Mouse (Mus musculus) cerebellum, adult 2 months (tissue): ENCODE data around the gene Katnal1. TPM values are rescaled to one million over a fixed set of nuclear protein-coding genes. Genes with fewer than 3 reads are reported as not detected.

Experiments used
- DNase-seq, 2 experiments: peaks; one replicate each; pipeline ENCODE4 v3.0.0; 2021
- H3K27ac ChIP-seq: fragments of 200-500 bp; 2 replicates; pipeline ENCODE4 v1.5.1; 2012; ENCODE audit warnings: low read length, control low read depth, inconsistent platforms; ENCODE audit not compliant: insufficient read depth
- H3K27me3 ChIP-seq: fragments of 200-500 bp; 2 replicates; pipeline ENCODE4 v1.6.1; 2012; ENCODE audit warnings: inconsistent platforms, mild to moderate bottlenecking, low read length, moderate library complexity; ENCODE audit not compliant: control insufficient read depth, insufficient read depth
- H3K4me1 ChIP-seq: fragments of 200-500 bp; 2 replicates; pipeline ENCODE4 v1.6.1; 2011; ENCODE audit warnings: low read length; ENCODE audit not compliant: control insufficient read depth, insufficient read depth
- H3K4me3 ChIP-seq: fragments of 200-500 bp; replicated peaks from 2 replicates; pipeline ENCODE3; 2011; ENCODE audit warnings: mild to moderate bottlenecking, low read depth, low read length, control low read depth; ENCODE audit not compliant: insufficient read depth
- CTCF ChIP-seq: fragments of 200-500 bp; IDR thresholded peaks from 2 replicates; pipeline ENCODE4 v1.5.1; 2011; ENCODE audit warnings: low read depth, mild to moderate bottlenecking, control low read depth, low read length, moderate library complexity, borderline replicate concordance; ENCODE audit not compliant: insufficient read depth
- POLR2A ChIP-seq: fragments of 200-500 bp; IDR thresholded peaks from 2 replicates; pipeline ENCODE4 v1.6.1; 2011; ENCODE audit warnings: low read length, control low read depth, borderline replicate concordance; ENCODE audit not compliant: insufficient read depth
- WGBS: fragments of 180-500 bp; shearing (Covaris S2); methylation state at CpG from one replicate; pipeline ENCODE4 v1.1.7; 2018; 5-methylcytosine and 5-hydroxymethylcytosine counted together
- polyA plus RNA-seq: library from polyadenylated mRNA; depleted of rRNA; stranded (reverse); fragments of >200 nt; gene quantifications from 2 replicates; pipeline ENCODE4 v1.2.3, GENCODE M21; 2012

Katnal1 gene
- polyA plus RNA-seq, 1 experiment, result 41.0 TPM

- no peak for DNase-seq
- no peak overlapping the region for H3K27ac ChIP-seq
- no peaks in the 10 kb centered on the region for H3K4me1 ChIP-seq
- no peak overlapping the region for H3K4me3 ChIP-seq
- no peak for TF ChIP-seq POLR2A
- no peaks in the 10 kb centered on the region for H3K27me3 ChIP-seq
- 79% methylated on average over 5 of the region's 5 CpGs for WGBS
These were observed 6.3 kb downstream of the Katnal1 start for GRCm38 (mm10) chr5:148922773-148923172.

GRCm38 (mm10) chr5:148918049-148918448 lies 11.1 kb downstream of the Katnal1 start:
- no peak overlapping the region for H3K27ac ChIP-seq
- TF ChIP-seq POLR2A, result no peak
- no peak for TF ChIP-seq CTCF
- no peak for DNase-seq
- no peak overlapping the region for H3K4me3 ChIP-seq
- no peaks in the 10 kb centered on the region for H3K4me1 ChIP-seq
- H3K27me3 ChIP-seq, result no peaks in the 10 kb centered on the region
- WGBS, result 71% methylated on average over 5 of the region's 5 CpGs

- no peak for DNase-seq
- no peaks in the 10 kb centered on the region for H3K4me1 ChIP-seq
- H3K27me3 ChIP-seq, result no peaks in the 10 kb centered on the region
- no peak overlapping the region for H3K27ac ChIP-seq
- TF ChIP-seq POLR2A, result no peak
- no peak for TF ChIP-seq CTCF
- no peak overlapping the region for H3K4me3 ChIP-seq
- 87% methylated on average over 6 of the region's 6 CpGs for WGBS
These were observed 12.3 kb downstream of the Katnal1 start for GRCm38 (mm10) chr5:148916775-148917174.

- Histone ChIP-seq H3K27me3 (no peaks in the 10 kb centered on the region), H3K27ac (no peak overlapping the region), H3K4me1 (peaks cover 3% of the 10 kb centered on the region; the same call in 1 of the 2 replicates), H3K4me3 (no peak overlapping the region)
- TF ChIP-seq CTCF (no peak), POLR2A (no peak)
- DNase-seq, result no peak
- WGBS, result 23% methylated on average over 3 of the region's 3 CpGs
These were observed 16.9 kb downstream of the Katnal1 start for GRCm38 (mm10) chr5:148912262-148912661.

GRCm38 (mm10) chr5:148910066-148910465 lies 19.1 kb downstream of the Katnal1 start:
- no peaks in the 10 kb centered on the region for H3K27me3 ChIP-seq
- TF ChIP-seq POLR2A (no peak), CTCF (no peak)
- H3K4me3 ChIP-seq, result no peak overlapping the region
- DNase-seq, result no peak
- peaks cover 3% of the 10 kb centered on the region; the same call in 1 of the 2 replicates for H3K4me1 ChIP-seq
- no peak overlapping the region for H3K27ac ChIP-seq
- WGBS, result 93% methylated on average over 4 of the region's 4 CpGs

GRCm38 (mm10) chr5:148909402-148909801 lies 19.7 kb downstream of the Katnal1 start:
- Histone ChIP-seq H3K27ac (no peak overlapping the region), H3K4me1 (peaks cover 3% of the 10 kb centered on the region; the same call in 1 of the 2 replicates), H3K27me3 (no peaks in the 10 kb centered on the region), H3K4me3 (no peak overlapping the region)
- TF ChIP-seq CTCF (no peak), POLR2A (no peak)
- WGBS, result 28% methylated on average over 6 of the region's 6 CpGs
- DNase-seq, result no peak

- Histone ChIP-seq H3K4me3 (no peak overlapping the region), H3K27ac (no peak overlapping the region), H3K27me3 (no peaks in the 10 kb centered on the region), H3K4me1 (peaks cover 3% of the 10 kb centered on the region; the same call in 1 of the 2 replicates)
- 21% methylated on average over 7 of the region's 7 CpGs for WGBS
- peak in 1 of 2 experiments; percentile 24 for DNase-seq
- TF ChIP-seq POLR2A, result no peak
- no peak for TF ChIP-seq CTCF
These were observed 20.1 kb downstream of the Katnal1 start for GRCm38 (mm10) chr5:148909057-148909395.

GRCm38 (mm10) chr5:148908191-148909056 lies 20.7 kb downstream of the Katnal1 start:
- TF ChIP-seq POLR2A (no peak), CTCF (no peak)
- Histone ChIP-seq H3K4me3 (no peak overlapping the region), H3K27ac (no peak overlapping the region), H3K4me1 (peaks cover 3% of the 10 kb centered on the region; the same call in 1 of the 2 replicates), H3K27me3 (no peaks in the 10 kb centered on the region)
- WGBS, result 45% methylated on average over 17 of the region's 17 CpGs
- no peak for DNase-seq
